Mouse (Mus musculus) erythroblast, embryonic 14.5 days (primary cell): ENCODE measurements around the gene Slc16a2.

Source experiments
- GATA1 ChIP-seq: IDR thresholded peaks from 2 replicates; pipeline ENCODE4 v1.6.1; 2012; ENCODE audit warnings: low read length, inconsistent platforms, mixed read lengths
- TAL1 ChIP-seq: IDR thresholded peaks from 3 replicates; pipeline ENCODE4 v1.6.1; 2012; ENCODE audit warnings: low read length, inconsistent platforms, mixed read lengths

DNA sequence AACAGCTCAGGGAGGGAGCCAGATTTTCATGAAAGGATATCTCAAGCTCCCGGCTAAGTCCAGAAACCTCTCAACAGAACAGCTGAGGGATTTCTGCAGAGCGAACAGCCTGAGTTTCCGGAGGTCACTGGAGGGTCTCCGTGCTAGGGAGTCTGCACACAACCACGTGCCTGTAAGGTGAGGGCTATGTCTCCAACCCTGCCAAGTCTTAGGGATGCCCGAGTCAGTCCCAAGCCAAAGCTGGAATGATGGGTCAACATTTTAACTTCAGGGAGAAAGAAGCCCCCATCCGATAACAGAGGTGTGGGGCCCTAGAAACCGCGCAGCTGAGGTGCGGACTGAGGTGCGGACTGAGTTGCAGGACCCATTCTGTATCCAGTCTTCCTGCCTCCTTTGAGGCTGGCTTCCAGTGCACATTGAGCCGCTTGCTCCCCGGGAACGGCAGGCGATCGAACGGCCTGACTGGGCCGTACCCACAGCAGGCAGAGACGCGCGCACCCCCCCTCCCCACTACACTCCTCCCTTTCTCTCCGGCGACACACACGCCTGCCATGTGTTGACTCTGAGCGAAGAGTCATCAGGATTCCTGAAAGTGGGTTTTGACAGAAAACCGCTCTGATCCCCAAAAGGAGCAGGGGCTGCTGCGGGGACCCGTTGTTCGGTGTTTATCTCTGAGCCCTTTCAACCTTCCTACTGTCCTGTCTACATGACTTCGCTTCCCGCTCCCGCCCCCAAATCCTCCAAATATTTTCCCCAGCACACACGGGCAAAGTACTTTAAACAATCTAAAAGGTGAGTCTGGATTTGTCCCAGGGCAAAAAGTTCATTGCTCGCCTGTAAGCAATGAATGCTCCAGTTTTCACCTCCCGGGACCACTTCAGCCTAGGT is 1.2 kb downstream of the Slc16a2 start:
- TF ChIP-seq TAL1, result no peak
- no peak for TF ChIP-seq GATA1
